Comparison of ENCODE assay signal across 22 mouse cellular contexts in the genomic region with DNA sequence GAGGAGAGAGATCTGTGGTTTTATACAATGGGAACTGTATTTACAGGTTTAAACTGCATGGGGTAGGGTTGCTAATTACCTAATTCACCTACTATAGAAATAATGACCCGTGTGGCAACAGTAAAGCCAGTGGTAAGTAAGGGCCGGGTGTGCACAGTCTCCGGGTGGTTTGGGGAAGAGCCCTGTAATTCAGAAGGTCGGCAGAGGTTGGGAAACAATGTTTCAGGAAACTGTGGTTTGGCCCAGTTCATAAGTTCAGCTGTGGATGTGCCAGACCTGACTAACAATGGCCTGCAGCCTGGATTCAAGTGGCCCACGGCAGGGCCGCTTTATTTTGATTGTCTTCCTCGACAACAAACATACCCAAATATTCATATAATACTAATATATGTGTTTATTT. TPM values are rescaled to one million over a fixed set of nuclear protein-coding genes. Genes with fewer than 3 reads are reported as not detected.
DNase-seq lines count a peak whose midpoint lies in the region; ATAC-seq and TF ChIP-seq lines count a peak whose summit lies in the region.
"Had no signal": no experiment of that assay in that cellular context is flagged by ENCODE, and none has a peak within 500 bp of the region (broad histone marks: within the 10 kb centered on the region; RNA-seq: fewer than 3 reads in every experiment).

No protein-coding gene starts in this region.

- DNase-seq in heart, adult 8-10 months (ENCODE audit: low spot score) = peak; percentile 26
- DNase-seq in 416B (ENCODE audit: low read depth) = peak; percentile 95
- DNase-seq in fibroblast of lung, adult 2 months (ENCODE audit: low read depth) = peak; percentile 29
- no peak for DNase-seq in cerebellum, postnatal 25 days
- no peak for DNase-seq in embryo, embryonic 10 days (ENCODE audit: low spot score)
- DNase-seq in hindbrain, postnatal 0 days (ENCODE audit: low spot score) = no peak
- DNase-seq: adrenal gland, postnatal 10 days; cerebellum, adult 11-12 months; gastrocnemius, postnatal 36 days; kidney, adult 9 months; kidney, postnatal 4 days; liver, embryonic 13.5 days; thymus, adult 2 months had no signal

- no peaks in the 10 kb centered on the region for H3K4me1 ChIP-seq in heart, embryonic 11.5 days (ENCODE audit: control insufficient read depth, insufficient read depth, low read length)
- H3K4me1 ChIP-seq in hindbrain, postnatal 0 days (ENCODE audit: insufficient read depth, low read length) = no peaks in the 10 kb centered on the region
- H3K4me1 ChIP-seq: forebrain, embryonic 15.5 days; intestine, embryonic 15.5 days; limb, embryonic 12.5 days; midbrain, embryonic 12.5 days; neural tube, embryonic 13.5 days had no signal

- no peak for ATAC-seq in heart, embryonic 11.5 days (replicated peaks; ENCODE audit: insufficient number of reproducible peaks, low FRiP score, low TSS enrichment)
- ATAC-seq in monocyte, adult 5-6 weeks (replicated peaks; ENCODE audit: insufficient number of reproducible peaks, low FRiP score, low TSS enrichment, poor library complexity, severe bottlenecking) = peak; percentile 81
- ATAC-seq in hindbrain, postnatal 0 days = no peak
- ATAC-seq: forebrain, embryonic 15.5 days; intestine, embryonic 15.5 days had no signal

- H3K36me3 ChIP-seq in heart, embryonic 11.5 days (ENCODE audit: control insufficient read depth, insufficient read depth, low read length) = no peaks in the 10 kb centered on the region
- H3K36me3 ChIP-seq in hindbrain, postnatal 0 days (ENCODE audit: insufficient read depth, low read length) = no peaks in the 10 kb centered on the region
- H3K36me3 ChIP-seq: forebrain, embryonic 15.5 days; heart, embryonic 13.5 days; intestine, embryonic 15.5 days; limb, embryonic 12.5 days; liver, embryonic 13.5 days; midbrain, embryonic 12.5 days; neural tube, embryonic 13.5 days had no signal

- no peak overlapping the region for H3K9ac ChIP-seq in heart, embryonic 11.5 days (ENCODE audit: low read depth, low read length)
- H3K9ac ChIP-seq in hindbrain, postnatal 0 days (replicated peaks; ENCODE audit: low read length) = no peak overlapping the region
- H3K9ac ChIP-seq: forebrain, embryonic 15.5 days; heart, embryonic 13.5 days; hindbrain, embryonic 14.5 days; intestine, embryonic 15.5 days; limb, embryonic 12.5 days; liver, embryonic 13.5 days; midbrain, embryonic 12.5 days; neural tube, embryonic 13.5 days had no signal

- WGBS in heart, embryonic 11.5 days (ENCODE audit: insufficient replicate concordance) = 74% methylated on average over 7 of the region's 7 CpGs
- WGBS in hindbrain, postnatal 0 days = 87% methylated on average over 7 of the region's 7 CpGs

- no peak overlapping the region for H3K27ac ChIP-seq in heart, embryonic 11.5 days (ENCODE audit: low read depth, low read length)
- no peak overlapping the region for H3K27ac ChIP-seq in hindbrain, postnatal 0 days
- H3K27ac ChIP-seq: forebrain, embryonic 15.5 days; heart, embryonic 13.5 days; hindbrain, embryonic 14.5 days; intestine, embryonic 15.5 days; limb, embryonic 12.5 days; liver, embryonic 13.5 days; midbrain, embryonic 12.5 days; neural tube, embryonic 13.5 days had no signal

- H3K9me3 ChIP-seq in heart, embryonic 11.5 days (replicated peaks; ENCODE audit: control insufficient read depth, low read length) = no peaks in the 10 kb centered on the region
- H3K9me3 ChIP-seq in hindbrain, postnatal 0 days (ENCODE audit: low read length) = no peaks in the 10 kb centered on the region
- H3K9me3 ChIP-seq: forebrain, embryonic 15.5 days; heart, embryonic 13.5 days; intestine, embryonic 15.5 days; limb, embryonic 12.5 days; liver, embryonic 13.5 days; midbrain, embryonic 12.5 days; neural tube, embryonic 13.5 days had no signal

- no peaks in the 10 kb centered on the region for H3K27me3 ChIP-seq in heart, embryonic 11.5 days (ENCODE audit: control insufficient read depth, insufficient read depth, low read length)
- no peaks in the 10 kb centered on the region for H3K27me3 ChIP-seq in hindbrain, postnatal 0 days (ENCODE audit: insufficient read depth, low read length)
- H3K27me3 ChIP-seq: forebrain, embryonic 15.5 days; heart, embryonic 13.5 days; intestine, embryonic 15.5 days; limb, embryonic 12.5 days; liver, embryonic 13.5 days; midbrain, embryonic 12.5 days; neural tube, embryonic 13.5 days had no signal

- no peak overlapping the region for H3K4me3 ChIP-seq in heart, embryonic 11.5 days (ENCODE audit: low read depth, low read length)
- no peak overlapping the region for H3K4me3 ChIP-seq in hindbrain, postnatal 0 days (ENCODE audit: low read length)
- H3K4me3 ChIP-seq: forebrain, embryonic 15.5 days; heart, embryonic 13.5 days; intestine, embryonic 15.5 days; limb, embryonic 12.5 days; liver, embryonic 13.5 days; midbrain, embryonic 12.5 days; neural tube, embryonic 13.5 days had no signal

- no peak for TF ChIP-seq CTCF in hindbrain, postnatal 0 days (IDR thresholded peaks at IDR 0.05; ENCODE audit: low read depth)

- no peak overlapping the region for H3K4me2 ChIP-seq in heart, embryonic 11.5 days
- H3K4me2 ChIP-seq in hindbrain, postnatal 0 days (ENCODE audit: low read depth, low read length) = no peak overlapping the region
- H3K4me2 ChIP-seq: forebrain, embryonic 15.5 days; heart, embryonic 13.5 days; hindbrain, embryonic 14.5 days; intestine, embryonic 15.5 days; limb, embryonic 12.5 days; liver, embryonic 13.5 days; midbrain, embryonic 12.5 days; neural tube, embryonic 13.5 days had no signal

RNA-seq across cellular contexts. Expression of gene Cnot11, which starts 9.0 kb away (rescaled TPM):
- 10 to 100 TPM; 13.3 to 15.1 (median 14.3) TPM for total RNA-seq in heart, adult 8-10 months (2022)
- polyA plus RNA-seq in heart, embryonic 11.5 days (2014; fragmentation: Nextera tagmentation; extraction: Ambion mirVana) = 20.0 and 20.4 TPM in 2 replicates
- 23.9 to 27.3 TPM (median 24.0 TPM) in 3 replicates for total RNA-seq in monocyte, adult 5-6 weeks (2017)
- 26.4 and 31.7 TPM in 2 replicates for total RNA-seq in hindbrain, postnatal 0 days (2014; rRNA removed)
- polyA plus RNA-seq in hindbrain, postnatal 0 days (2015; fragmentation: Nextera tagmentation; extraction: Ambion mirVana) = 12.3 and 12.7 TPM in 2 replicates

RNA-seq across cellular contexts. Expression of gene Tbc1d8, which starts 47.2 kb away (rescaled TPM):
- total RNA-seq in heart, adult 8-10 months (2022) = 1 to 10 TPM; 5.6 to 8.9 (median 5.8) TPM
- polyA plus RNA-seq in heart, embryonic 11.5 days (2014; fragmentation: Nextera tagmentation; extraction: Ambion mirVana) = 11.4 and 12.2 TPM in 2 replicates
- 39.0 to 79.2 TPM (median 41.9 TPM) in 3 replicates for total RNA-seq in monocyte, adult 5-6 weeks (2017)
- 17.4 and 17.7 TPM in 2 replicates for total RNA-seq in hindbrain, postnatal 0 days (2014; rRNA removed)
- 7.6 and 7.8 TPM in 2 replicates for polyA plus RNA-seq in hindbrain, postnatal 0 days (2015; fragmentation: Nextera tagmentation; extraction: Ambion mirVana)

RNA-seq across cellular contexts. Expression of gene Rnf149, which starts 51.4 kb away (rescaled TPM):
- total RNA-seq in heart, adult 8-10 months (2022) = 1 to 10 TPM; 6.2 to 9.5 (median 7.8) TPM
- polyA plus RNA-seq in heart, embryonic 11.5 days (2014; fragmentation: Nextera tagmentation; extraction: Ambion mirVana) = 19.0 TPM in 2 replicates
- total RNA-seq in monocyte, adult 5-6 weeks (2017) = 204 to 430 TPM (median 348 TPM) in 3 replicates
- 13.0 and 14.5 TPM in 2 replicates for total RNA-seq in hindbrain, postnatal 0 days (2014; rRNA removed)
- polyA plus RNA-seq in hindbrain, postnatal 0 days (2015; fragmentation: Nextera tagmentation; extraction: Ambion mirVana) = 22.3 and 24.4 TPM in 2 replicates

Comparison
In these comparisons a context has a peak if more than half of its experiments do, and no peak if none do; other contexts are left out.
1. DNase-seq: peak in heart, adult 8-10 months (single experiment), 416B (single experiment) and fibroblast of lung, adult 2 months (single experiment); none in cerebellum, postnatal 25 days (0 of 2), embryo, embryonic 10 days (single experiment) and hindbrain, postnatal 0 days (single experiment).
2. RNA of gene Rnf149, which starts 51.4 kb away (total RNA-seq): 204 to 430 TPM in monocyte, adult 5-6 weeks; 13.0 to 14.5 TPM in hindbrain, postnatal 0 days and 6.2 to 9.5 TPM in heart, adult 8-10 months; every median in the first group is over 10 times any median in the second.